Mouse (Mus musculus) heart, embryonic 16.5 days (tissue): Measurements from ENCODE around the gene Irx2. TPM values are rescaled to one million over a fixed set of nuclear protein-coding genes. Genes with fewer than 3 reads are reported as not detected.

ENCODE experiments used
- ATAC-seq: fragments of 200-750 bp; cut with Nextera tagmentation; replicated peaks from 2 replicates; pipeline ENCODE4 v1.8.0; 2017; ENCODE audit warnings: moderate number of reproducible peaks; ENCODE audit not compliant: insufficient read depth, low FRiP score; ENCODE audit errors: extremely low read depth
- H3K27ac ChIP-seq: fragments of 300-500 bp; sonication (generic); 2 replicates; pipeline ENCODE4 v1.5.1; 2014; ENCODE audit warnings: mild to moderate bottlenecking, low read length, control low read depth, moderate library complexity
- H3K27me3 ChIP-seq: fragments of 300-500 bp; sonication (generic); 2 replicates; pipeline ENCODE4 v1.6.1; 2014; ENCODE audit warnings: low read length, mixed read lengths; ENCODE audit not compliant: control insufficient read depth, insufficient read depth
- H3K36me3 ChIP-seq: fragments of 300-500 bp; sonication (generic); 2 replicates; pipeline ENCODE4 v1.6.1; 2014; ENCODE audit not compliant: control insufficient read depth, insufficient read depth
- H3K4me1 ChIP-seq: fragments of 300-500 bp; sonication (generic); 2 replicates; pipeline ENCODE4 v1.6.1; 2014; ENCODE audit warnings: low read length, mixed read lengths; ENCODE audit not compliant: control insufficient read depth, insufficient read depth
- H3K4me2 ChIP-seq: fragments of 300-500 bp; sonication (generic); 2 replicates; pipeline ENCODE4 v1.6.1; 2014; ENCODE audit warnings: low read depth, mild to moderate bottlenecking, control low read depth, low read length
- H3K4me3 ChIP-seq: fragments of 300-500 bp; sonication (generic); 2 replicates; pipeline ENCODE4 v1.5.1; 2014; ENCODE audit warnings: mild to moderate bottlenecking, control low read depth, low read length
- H3K9ac ChIP-seq: fragments of 300-500 bp; sonication (generic); 2 replicates; pipeline ENCODE4 v1.6.1; 2014; ENCODE audit warnings: low read length, control low read depth
- H3K9me3 ChIP-seq: fragments of 300-500 bp; sonication (generic); replicated peaks from 2 replicates; pipeline ENCODE4 v1.6.1; 2016; ENCODE audit warnings: low read length; ENCODE audit not compliant: control insufficient read depth
- WGBS: fragments of 180-500 bp; shearing (Covaris S2); extraction: QIAGEN DNeasy Blood & Tissue Kit; methylation state at CpG from one replicate; pipeline ENCODE4 v1.1.7; 2014; 5-methylcytosine and 5-hydroxymethylcytosine counted together
- polyA plus RNA-seq: library from polyadenylated mRNA; unstranded; fragments of >200 nt; fragmentation: Nextera tagmentation; extraction: Ambion mirVana; gene quantifications from 2 replicates; pipeline ENCODE4 v1.2.1, GENCODE M21; 2015

Gene Irx2
- polyA plus RNA-seq, 1 experiment from 2014 or later = 5.9 TPM

DNA sequence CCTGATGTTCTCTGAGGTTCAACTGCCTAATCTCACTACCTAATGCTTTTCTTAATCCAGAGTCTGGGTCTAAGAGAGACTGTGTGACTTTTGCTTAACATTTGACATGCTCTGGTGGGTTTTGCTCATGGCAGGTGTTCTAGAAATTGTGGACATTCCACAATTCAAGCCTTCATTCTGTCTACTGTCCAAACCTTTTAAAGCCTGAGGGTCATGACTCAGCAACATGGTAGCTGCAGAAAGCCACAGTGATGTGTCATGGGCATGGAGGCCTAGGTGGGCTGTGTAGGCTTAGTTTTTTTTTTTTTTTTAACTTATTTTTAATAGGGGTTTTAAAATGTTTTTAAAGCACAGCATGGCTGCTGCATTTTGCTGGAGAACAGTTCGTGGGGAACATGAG, 27.8 kb downstream of the Irx2 start:
- Histone ChIP-seq H3K4me1 (no peaks in the 10 kb centered on the region), H3K9ac (no peak overlapping the region), H3K27ac (no peak overlapping the region), H3K36me3 (no peaks in the 10 kb centered on the region), H3K4me3 (no peak overlapping the region), H3K27me3 (no peaks in the 10 kb centered on the region), H3K4me2 (no peak overlapping the region), H3K9me3 (no peaks in the 10 kb centered on the region)
- no peak for ATAC-seq
- WGBS = 13% methylated on average over 1 of the region's 1 CpGs

DNA sequence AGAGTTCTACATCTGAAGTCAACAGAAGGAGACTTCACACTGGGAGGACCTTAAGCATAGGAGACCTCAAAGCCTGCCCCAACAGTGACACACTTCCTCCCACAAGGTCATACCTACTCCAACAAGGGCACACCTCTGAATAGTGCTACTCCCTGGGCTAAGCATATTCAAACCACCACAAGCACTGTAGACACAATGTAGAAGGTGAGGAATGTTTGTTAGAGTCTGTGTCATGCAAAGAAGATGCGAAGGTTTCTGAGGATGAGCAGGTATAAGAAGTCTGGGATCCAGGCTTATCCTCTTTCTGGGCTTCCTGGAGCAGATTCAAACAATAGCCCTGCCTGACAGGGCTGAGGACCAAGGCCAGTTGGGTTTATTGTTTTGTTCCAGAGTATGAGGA, 47.2 kb downstream of the Irx2 start:
- ATAC-seq = no peak
- Histone ChIP-seq H3K9ac (no peak overlapping the region), H3K27me3 (no peaks in the 10 kb centered on the region), H3K4me3 (no peak overlapping the region), H3K4me1 (no peaks in the 10 kb centered on the region), H3K9me3 (no peaks in the 10 kb centered on the region), H3K36me3 (no peaks in the 10 kb centered on the region), H3K27ac (no peak overlapping the region), H3K4me2 (no peak overlapping the region)
- 83% methylated on average over 1 of the region's 1 CpGs for WGBS
